Mouse (Mus musculus): ENCODE results near the gene Stat5b.

Gene Stat5b

DNA sequence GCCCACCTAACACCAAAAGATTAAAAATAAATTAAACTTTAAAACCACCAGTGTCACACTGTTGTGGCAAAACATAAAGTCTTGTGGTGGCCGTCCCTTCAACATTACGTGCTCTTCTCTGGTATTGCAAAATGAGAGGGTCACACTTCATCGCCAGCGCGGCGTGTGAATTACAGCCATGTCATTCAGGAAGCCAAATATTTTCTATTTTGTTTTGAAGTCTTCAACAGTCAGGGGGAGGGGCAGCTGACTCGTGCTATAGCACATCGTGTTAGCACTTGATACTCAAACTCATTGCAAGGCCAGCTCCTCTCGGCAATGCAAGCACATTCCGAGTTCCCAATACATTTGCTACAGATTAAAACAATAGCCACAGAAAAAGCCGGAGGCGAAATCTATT is 9.7 kb downstream of the Stat5b start:
- no peak for DNase-seq (ENCODE audit: low spot score in 2 of 2)

DNA sequence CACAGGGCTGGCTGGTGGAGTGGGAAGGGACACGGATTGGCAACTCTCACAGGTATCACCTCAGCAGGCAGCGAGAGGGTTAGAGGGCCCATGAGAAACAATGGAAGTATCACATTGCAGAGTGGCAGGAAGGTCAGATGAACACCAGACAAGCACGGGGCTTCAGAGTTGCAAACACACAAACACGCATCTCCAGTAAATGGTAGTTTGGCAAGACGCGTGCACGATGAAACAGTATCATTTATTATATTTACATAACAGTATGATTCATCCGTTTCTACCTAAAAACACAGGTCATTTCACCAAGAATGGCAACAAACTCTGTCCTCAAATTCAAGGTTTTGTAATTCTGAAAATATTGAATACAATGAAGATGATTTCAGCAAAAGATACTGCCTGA is 11.0 kb downstream of the Stat5b start:
- no peak for DNase-seq (ENCODE audit: low spot score in 2 of 2)

DNA sequence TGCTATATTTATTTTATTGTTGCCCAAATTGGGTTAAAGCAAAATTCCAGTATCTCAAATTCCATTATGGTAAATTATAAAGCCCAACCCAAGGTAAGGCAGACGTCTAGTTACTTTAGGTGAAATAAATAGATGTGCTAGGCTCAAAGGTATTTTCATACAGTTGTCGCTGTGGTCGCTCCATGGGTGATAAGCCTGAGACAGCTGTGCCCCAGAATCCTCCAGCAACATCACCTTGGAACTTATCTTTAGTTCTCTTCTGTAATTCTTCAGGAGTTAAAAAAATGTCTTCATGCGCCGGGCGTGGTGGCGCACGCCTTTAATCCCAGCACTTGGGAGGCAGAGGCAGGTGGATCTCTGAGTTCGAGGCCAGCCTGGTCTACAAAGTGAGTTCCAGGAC is 11.6 kb downstream of the Stat5b start:
- no peak for DNase-seq (ENCODE audit: low spot score in 2 of 2)

DNA sequence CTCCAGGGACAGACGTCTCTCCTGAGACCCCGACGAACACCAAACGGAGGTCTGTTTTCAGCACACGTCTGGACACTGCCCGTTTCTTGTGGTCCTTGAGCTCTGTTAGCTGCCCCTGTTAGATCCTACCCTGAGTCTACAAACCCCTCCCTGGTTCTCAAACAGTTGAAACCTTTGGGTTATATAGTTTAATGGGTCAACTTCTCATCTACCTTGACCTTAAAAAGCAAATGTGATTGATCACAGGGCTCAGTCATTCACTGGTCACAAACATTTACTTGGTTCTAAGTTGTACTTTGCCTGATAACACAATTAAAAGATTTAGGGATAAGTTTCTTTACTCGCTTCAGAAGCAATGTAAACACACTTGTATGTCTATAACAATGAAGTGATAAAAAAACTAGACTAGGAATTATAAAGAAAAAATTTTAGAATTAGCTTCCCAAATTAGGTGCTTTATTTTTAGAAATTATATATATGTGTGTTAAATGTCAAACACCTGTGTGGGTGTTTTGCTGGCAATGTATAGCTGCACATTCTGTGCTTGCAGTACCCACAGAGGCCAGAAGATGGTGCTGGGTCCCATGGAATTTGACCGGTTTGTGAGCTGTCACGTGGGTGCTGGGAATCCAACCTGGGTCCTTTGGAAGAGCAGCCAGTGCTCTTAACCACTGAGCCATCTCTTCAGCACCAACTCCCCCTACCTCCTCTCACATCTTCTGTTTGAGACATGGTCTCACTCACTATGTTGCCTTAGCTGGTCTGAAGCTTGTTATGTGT is 13.4 kb downstream of the Stat5b start:
- no peak for DNase-seq (ENCODE audit: low spot score in 2 of 2)

DNA sequence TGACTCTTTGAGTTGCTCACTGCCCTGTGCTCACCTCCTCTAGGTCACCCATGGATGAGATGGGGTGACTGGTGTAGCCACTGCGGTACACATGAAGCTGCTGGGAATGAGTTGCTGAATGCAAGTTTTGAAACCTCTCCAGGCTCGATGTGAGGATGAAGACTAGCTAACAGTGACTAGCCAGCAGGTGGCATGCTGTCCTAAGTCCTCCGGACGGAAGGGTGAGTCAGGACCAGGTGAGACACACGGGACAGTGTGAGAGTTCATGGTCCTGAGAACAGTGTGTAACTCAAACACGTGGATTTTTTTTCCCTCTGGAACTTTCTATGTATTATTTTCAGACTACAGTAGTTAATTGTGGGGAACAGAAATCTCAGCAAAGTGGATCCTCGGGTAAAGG is 17.1 kb downstream of the Stat5b start:
- peak in 1 of 2 experiments; percentile 40 for DNase-seq (ENCODE audit: low spot score in 2 of 2)

DNA sequence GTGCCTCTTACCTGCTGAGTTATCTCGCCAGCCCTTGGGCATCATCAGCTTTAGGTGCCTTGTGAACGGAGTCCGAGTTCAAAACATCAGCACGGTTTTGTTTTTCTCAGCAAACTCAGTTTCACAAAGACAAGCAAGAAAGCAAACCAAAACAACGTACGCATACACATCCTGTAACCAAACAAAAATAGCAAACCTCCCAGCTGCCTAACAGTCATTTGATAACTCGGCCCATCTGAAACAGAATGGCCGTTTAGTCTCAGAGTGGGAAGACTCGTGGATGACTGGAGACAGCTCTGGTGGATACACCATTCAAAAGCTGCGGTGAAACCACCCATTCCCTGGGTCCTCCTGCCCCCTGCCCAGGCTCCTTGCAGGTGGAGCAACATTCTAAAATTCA is 19.1 kb downstream of the Stat5b start:
- no peak for DNase-seq (ENCODE audit: low spot score in 2 of 2)

DNA sequence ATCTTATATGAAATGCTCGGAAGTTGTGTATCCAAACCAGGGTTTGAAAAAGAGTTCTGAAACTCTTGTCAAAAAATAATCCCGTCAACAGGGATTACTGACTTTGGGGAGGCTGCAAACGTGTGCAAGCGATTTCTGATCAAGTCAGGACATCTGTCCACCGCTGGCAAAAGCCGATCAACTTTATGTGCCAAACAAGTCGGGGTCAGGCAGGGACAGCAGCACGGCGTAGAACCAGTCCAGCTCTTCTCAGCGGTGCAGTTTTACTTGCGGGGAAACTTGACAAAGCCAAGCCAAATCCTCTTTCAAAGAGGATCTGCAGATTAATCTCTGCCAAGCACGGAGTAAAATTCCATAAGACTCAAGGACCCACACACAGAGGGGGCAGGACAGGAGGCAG is 20.8 kb downstream of the Stat5b start:
- no peak for DNase-seq (ENCODE audit: low spot score in 2 of 2)

DNA sequence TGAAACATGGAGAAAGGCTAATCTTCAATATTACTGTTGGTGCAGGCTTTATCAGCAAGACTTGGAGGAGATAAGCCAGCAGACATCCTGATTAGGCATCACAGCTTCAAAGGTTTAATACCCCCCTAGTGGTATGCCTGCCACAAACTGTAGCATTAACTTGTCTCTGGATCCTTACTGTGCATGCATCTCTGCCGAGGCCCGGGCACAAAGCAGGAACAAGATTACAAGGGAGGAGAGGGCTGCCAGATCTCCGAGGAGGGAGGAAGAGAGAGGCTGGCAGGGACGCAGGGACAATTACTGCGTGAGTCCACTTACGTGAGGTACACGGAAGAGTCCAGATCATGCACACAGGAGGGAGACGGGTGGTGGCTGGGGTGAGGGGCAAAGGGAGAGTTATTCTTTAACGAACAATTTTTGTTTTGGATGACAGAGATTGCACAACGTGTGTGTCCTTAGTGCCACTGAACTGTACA is 21.8 kb downstream of the Stat5b start:
- no peak for DNase-seq (ENCODE audit: low spot score in 2 of 2)

DNA sequence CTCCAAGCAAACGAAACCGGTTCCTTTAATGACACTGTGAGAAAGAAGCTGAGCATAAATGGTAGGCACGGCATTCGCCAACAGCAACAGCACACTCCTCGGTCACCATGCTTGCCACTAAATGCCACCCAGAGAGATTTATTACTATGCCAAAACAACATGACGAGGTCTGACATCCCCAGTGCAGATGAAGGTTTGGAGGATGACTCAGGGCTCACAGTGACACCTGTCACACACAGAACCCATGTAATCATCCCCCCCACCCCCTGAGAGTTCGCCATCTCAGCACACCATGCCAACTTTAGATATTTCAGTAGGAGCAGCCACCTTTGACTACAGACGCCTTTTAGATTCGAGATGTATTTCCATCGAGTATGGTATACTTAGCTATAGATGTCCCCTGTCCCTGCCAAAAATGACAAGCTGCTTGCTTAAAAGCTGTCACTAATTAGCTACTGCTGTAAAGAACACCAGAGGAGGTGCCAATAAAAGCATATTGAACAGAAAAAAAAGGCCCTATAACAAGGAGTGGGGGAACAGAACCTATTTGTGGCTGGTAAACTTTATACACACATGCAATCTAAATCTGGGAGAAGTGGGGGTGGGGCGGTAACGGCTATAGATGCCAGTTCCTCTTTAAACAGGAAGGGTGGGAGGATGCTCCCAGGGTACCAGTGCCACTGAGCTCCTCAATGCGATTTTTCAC is 24.2 kb downstream of the Stat5b start:
- DNase-seq (ENCODE audit: low spot score in 2 of 2) = no peak

DNA sequence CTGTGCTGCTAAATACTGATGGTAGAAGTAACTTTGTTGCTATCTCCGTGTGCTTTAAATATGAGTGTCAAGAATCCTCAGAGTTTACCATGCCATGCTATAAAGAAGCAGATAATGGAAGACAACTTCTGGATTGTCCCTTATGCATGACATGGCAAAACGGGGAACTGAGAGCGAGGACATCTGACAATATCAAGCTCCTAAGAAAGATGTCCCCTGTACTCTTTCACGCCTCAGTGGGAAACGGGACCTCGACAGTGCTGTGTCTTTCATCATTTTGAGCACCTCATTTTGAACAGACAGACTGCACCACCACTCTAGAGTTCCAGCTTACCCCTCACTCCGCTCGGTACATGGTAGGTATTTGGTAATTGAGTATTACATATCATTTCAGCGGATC is 25.1 kb downstream of the Stat5b start:
- no peak for DNase-seq (ENCODE audit: low spot score in 2 of 2)

DNA sequence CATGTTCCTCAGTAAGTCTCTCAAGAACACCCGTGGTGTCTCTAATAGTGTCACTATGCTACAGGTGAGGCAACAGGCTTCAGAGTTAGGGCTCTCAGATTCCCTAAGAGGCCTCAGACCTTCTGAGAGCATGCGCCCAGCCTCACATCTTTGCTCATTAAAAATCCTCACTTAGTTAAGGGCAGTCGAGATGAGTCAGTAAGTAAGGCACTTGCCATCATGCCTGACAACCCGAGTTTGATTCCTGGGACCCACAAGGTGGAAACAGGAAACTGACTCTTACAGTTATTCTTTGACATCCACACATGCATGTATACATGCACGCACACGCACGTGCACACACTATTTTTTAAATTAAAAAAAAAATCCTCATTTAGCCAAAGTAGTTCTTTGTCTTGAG is 26.0 kb downstream of the Stat5b start:
- no peak for DNase-seq (ENCODE audit: low spot score in 2 of 2)

DNA sequence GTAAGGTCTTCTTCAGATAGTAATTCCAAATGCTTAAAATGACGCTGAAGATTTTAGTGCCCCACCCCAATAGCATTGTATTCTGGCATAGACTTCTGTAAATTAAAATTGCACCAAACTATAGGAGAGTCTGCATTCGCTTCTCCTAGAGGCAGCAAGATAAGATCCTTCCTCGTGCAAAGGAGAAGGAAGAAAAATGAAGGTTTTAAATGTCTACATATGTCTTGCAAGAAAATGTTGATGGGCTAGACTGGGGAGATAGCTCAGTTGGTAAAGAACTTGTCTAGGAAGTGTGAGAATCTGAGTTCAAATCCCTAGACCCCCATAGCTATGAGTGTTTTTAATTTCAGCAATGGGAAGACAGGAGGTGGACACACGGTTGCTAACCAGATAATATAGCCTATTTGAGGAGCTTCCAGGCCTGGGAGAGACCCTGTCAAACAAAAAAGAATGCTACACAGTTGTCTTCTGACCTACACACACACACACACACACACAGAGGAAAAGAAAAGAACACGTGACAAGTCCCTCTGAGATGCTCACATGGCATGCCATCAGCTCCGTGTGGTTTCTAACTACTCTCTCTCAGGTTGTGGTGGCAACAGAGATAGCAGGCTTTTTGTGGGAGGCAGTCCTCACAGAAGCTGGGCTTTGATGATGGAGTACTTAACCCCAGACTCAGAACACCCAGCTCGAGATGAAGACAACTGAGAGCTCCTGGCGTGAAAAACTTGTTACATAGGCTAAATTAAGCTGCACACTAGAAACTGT is 26.8 kb downstream of the Stat5b start:
- DNase-seq (ENCODE audit: low spot score in 2 of 2) = no peak

DNA sequence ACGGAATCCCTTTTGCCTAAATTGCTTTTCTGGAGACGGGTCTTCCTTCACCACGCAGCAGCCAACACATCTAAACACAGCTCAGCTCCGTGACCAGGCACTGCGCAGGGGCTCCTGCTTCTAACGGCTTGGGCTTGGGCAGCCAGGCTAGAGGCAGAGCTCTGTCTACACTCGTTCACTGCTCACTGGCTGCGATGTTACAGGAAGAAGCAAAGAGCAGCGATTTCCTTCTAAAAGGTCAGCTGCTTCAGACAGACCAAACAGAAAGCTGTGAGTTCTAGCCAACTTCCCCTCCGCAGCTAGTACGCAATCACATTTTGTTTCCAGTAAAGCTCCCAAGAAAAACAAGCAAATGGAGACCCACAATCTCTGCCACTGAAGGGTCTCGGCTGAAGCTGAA is 28.2 kb downstream of the Stat5b start:
- DNase-seq (ENCODE audit: low spot score in 2 of 2) = peak in 1 of 2 experiments; percentile 56

DNA sequence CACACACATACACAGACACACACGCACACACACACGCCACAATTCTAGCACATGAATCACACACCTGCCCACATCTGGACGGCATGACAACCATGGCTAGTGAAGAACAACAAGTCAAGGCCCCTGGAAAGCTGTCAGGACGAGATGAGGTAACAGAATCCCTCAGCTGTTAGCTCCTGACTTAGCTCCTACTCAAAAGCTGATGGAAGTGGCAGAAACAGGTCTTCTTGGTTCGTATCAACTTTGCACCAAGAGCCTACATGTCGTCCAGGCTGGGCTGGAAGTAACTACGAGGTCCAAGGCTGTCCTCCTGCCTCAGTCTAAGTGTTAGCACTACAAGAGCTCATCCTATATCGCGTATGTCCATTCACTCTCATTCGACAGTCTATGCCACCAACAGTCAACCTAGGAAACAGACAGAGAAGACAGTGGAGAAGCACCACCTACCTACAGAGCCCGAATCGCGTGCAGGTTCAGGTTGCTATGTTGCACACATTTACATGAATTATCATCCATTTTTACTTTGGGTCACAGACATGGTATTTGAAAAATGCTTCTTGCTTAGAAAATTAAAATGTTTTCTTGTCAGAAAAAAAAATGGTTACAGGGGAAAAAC is 28.8 kb downstream of the Stat5b start:
- no peak for DNase-seq (ENCODE audit: low spot score in 2 of 2)

DNA sequence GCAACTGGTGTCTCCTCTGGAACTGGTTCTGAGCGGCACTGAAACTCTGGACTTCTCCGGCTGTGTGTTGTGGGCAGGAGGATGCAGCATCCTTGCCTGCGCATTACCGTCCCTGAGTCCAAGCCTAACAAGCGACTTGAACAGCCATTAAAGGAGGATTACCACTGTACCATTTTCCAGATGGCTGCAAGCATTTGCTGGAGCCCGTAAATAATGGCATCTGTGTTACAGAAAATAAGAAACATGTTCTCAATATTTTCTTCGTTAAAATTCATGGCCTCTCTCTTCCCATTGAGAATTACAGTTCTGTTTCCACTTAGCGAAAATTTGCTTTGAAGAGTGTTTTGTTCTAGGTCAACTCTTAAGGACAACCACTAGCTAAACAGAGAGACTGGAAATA is 30.5 kb downstream of the Stat5b start:
- DNase-seq (ENCODE audit: low spot score in 2 of 2) = no peak

DNA sequence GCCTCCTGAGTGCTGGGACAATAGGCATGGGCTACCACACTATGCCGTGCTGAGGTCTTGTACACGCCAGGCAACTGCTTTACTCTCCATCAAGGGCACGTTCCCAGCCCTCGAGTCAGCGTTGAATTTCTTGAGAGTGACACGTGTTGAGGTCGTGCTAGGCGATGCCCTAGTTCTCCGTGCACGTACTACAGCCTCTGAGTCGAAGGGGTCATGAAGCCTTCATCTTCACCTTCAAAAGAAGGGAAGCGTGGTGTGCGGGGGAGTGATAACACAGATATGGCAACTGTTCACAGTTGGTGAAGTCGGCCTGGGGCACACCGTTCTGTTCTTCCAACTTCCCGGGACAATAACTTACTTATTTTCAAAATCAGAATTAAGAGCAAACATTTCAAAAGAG is 30.9 kb downstream of the Stat5b start:
- DNase-seq (ENCODE audit: low spot score in 2 of 2) = no peak

DNA sequence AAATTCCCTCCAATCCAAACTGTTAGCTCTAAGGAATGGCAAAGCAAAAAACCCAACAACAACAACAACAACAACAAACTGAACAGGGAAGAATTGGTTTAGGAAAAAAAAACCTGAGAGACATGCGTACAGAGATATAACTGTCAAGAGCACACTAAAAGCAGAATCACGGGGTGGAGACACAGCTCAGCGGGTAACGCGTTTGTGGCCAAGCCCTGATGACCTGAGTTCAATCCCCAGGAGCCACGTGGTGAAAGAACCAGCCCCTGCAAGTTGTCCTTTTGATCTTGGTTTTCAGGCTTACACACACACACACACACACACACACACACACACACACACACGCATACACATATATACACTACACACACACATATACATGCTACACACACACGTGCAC is 31.5 kb downstream of the Stat5b start:
- no peak for DNase-seq (ENCODE audit: low spot score in 2 of 2)

DNA sequence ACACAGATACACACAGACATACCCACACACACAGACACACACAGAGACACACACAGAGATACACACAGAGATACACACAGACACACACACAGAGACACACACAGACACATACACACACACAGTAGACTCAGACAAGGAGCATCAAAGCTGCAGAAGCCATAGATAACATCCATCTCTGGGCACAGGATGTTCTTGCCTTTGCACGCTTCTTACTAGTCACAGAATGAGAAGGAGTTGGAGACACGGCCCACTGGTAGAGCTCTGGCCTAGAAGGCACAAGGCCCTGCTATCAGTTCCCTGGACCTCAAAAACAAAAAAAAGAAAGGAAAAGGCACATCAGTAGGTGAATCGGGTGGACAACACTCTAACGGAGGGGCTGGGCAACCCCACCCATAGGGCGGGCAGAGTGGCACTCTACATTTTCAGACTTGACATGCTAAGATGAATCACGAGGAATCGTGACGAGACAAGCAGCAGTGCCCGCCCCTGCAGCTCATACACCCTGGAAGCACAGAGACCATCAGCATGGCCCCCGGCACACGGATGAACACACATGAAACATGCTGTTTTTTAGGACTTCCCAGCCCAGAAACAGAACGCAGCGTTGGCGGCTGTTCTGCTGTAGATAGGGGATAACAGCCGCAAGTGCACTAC is 32.0 kb downstream of the Stat5b start:
- DNase-seq (ENCODE audit: low spot score in 2 of 2) = no peak

DNA sequence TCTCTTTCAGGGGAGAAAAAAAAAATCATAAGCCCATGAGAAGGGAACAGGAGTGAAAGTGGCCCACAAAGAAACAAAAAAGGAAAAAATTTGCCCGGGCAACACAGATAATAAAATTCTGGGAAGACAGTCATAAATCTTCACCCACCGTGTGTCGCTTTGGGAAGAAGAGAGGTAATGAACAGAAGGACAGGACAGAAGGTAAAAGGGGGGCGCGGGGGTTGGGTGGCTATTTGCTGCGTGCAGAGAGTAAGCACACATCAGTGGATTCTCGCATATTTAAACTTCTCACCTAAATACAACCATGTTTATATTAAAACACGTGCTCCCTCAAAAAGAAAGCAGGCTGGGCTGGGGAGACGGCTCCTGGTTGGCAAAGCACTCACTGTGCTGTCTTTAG is 33.2 kb downstream of the Stat5b start:
- DNase-seq (ENCODE audit: low spot score in 2 of 2) = no peak

DNA sequence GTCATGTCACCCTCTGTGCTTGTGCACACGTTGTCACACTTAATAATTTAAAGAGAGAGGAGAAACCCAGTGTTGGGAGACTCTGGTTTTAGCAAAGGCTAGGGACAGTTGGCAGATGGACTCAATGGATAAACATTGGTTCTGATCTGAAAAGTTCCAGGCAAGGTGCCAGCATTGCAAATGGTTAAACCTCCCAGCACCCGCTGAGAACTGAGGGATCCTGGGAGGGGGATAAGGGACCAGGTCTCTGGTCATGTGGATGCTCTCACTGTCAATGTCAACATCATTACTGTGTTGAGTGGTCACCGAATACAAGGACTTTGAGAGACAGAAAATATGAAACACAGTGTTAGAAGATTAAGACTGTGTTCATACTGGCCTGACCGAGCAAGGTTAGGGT is 33.7 kb downstream of the Stat5b start:
- no peak for DNase-seq (ENCODE audit: low spot score in 2 of 2)

DNA sequence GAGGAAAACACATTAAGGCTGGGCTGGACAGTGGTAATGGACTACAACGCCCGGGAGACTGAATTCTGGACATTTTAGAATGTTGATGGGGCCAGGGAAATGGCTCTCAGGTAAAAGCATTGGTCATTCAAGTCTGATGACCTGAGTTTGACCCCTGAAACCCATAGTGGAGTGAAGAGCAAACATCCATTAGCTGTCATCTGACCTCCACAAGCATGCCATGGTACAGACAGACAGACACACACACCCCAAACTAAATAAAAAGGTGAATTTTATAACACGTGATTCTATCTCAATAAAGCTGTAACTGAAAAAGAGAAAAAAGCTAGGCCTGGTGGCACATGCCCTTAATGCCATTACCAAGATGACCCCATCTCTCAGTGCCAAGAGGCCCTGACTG is 34.2 kb downstream of the Stat5b start:
- no peak for DNase-seq (ENCODE audit: low spot score in 2 of 2)

DNA sequence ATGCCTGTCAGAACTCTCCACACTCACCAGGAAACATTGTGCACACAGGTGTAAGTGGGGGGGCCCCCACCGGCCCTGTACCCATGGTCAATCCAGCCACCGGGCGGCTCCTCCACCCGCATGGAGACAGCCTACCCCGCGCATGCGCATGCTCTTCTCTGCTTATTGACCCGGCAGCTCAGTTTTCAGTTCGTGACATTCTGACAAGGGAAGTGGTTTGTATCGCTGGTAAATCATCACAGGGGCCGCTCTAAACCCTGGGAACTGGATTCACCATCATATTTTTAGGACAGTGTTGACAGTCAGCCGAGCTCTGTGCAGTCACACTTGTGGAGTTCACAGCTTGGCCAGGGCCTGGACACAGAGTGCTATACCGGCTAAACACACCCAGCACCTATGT is 36.0 kb downstream of the Stat5b start:
- peak; percentile 55 to 73 for DNase-seq (ENCODE audit: low spot score in 2 of 2)
